Mouse (Mus musculus) liver, embryonic 15.5 days (tissue): ENCODE data around the gene Gm5767. TPM values are rescaled to one million over a fixed set of nuclear protein-coding genes. Genes with fewer than 3 reads are reported as not detected.

Source experiments
- ATAC-seq: fragments of 200-750 bp; cut with Nextera tagmentation; 2 replicates; pipeline ENCODE4 v1.8.0; 2017; ENCODE audit warnings: moderate number of reproducible peaks, mild to moderate bottlenecking, moderate library complexity; ENCODE audit not compliant: insufficient read depth
- H3K27ac ChIP-seq: fragments of 300-500 bp; sonication (generic); replicated peaks from 2 replicates; pipeline ENCODE4 v1.5.1; 2015; ENCODE audit warnings: mild to moderate bottlenecking, inconsistent platforms
- H3K27me3 ChIP-seq: fragments of 300-500 bp; sonication (generic); 2 replicates; pipeline ENCODE4 v1.6.1; 2015; ENCODE audit warnings: mild to moderate bottlenecking, inconsistent platforms
- H3K36me3 ChIP-seq: fragments of 300-500 bp; sonication (generic); replicated peaks from 2 replicates; pipeline ENCODE4 v1.6.1; 2015; ENCODE audit warnings: moderate library complexity, mild to moderate bottlenecking, inconsistent platforms
- H3K4me1 ChIP-seq: fragments of 300-500 bp; sonication (generic); replicated peaks from 2 replicates; pipeline ENCODE4 v1.6.1; 2015; ENCODE audit warnings: inconsistent platforms
- H3K4me2 ChIP-seq: fragments of 300-500 bp; sonication (generic); 2 replicates; pipeline ENCODE4 v1.6.1; 2015; ENCODE audit warnings: moderate library complexity, mild to moderate bottlenecking, inconsistent platforms
- H3K4me3 ChIP-seq: fragments of 300-500 bp; sonication (generic); replicated peaks from 2 replicates; pipeline ENCODE4 v1.5.1; 2015; ENCODE audit warnings: mild to moderate bottlenecking, inconsistent platforms
- H3K9ac ChIP-seq: fragments of 300-500 bp; sonication (generic); 2 replicates; pipeline ENCODE4 v1.6.1; 2015; ENCODE audit warnings: moderate library complexity, mild to moderate bottlenecking, inconsistent platforms
- H3K9me3 ChIP-seq: fragments of 300-500 bp; sonication (generic); replicated peaks from 2 replicates; pipeline ENCODE4 v1.6.1; 2016; ENCODE audit warnings: inconsistent platforms
- WGBS: fragments of 180-500 bp; shearing (Covaris S2); methylation state at CpG from one replicate; pipeline ENCODE4 v1.1.7; 2015; ENCODE audit warnings: mixed read lengths; ENCODE audit not compliant: insufficient replicate concordance; 5-methylcytosine and 5-hydroxymethylcytosine counted together
- polyA plus RNA-seq: library from polyadenylated mRNA; unstranded; fragments of >200 nt; fragmentation: Nextera tagmentation; extraction: Ambion mirVana; gene quantifications from 2 replicates; pipeline ENCODE4 v1.2.1, GENCODE M21; 2015

Gene Gm5767
- polyA plus RNA-seq, 1 experiment from 2014 or later: not detected

GRCm38 (mm10) chr16:8656256-8656655, 24.3 kb upstream of the Gm5767 start:
- no peaks in the 10 kb centered on the region for H3K9me3 ChIP-seq

GRCm38 (mm10) chr16:8658349-8658748, 22.2 kb upstream of the Gm5767 start:
- no peak overlapping the region for H3K4me2 ChIP-seq
- no peak for ATAC-seq
- H3K4me3 ChIP-seq: no peak overlapping the region
- 82% methylated on average over 4 of the region's 4 CpGs for WGBS
- no peak overlapping the region for H3K27ac ChIP-seq
- no peak overlapping the region for H3K9ac ChIP-seq
- peaks cover 98% of the 10 kb centered on the region for H3K36me3 ChIP-seq
- H3K27me3 ChIP-seq: no peaks in the 10 kb centered on the region
- H3K4me1 ChIP-seq: peaks cover 30% of the 10 kb centered on the region
- no peaks in the 10 kb centered on the region for H3K9me3 ChIP-seq

More at GRCm38 (mm10) chr16:8656256-8656655, 24.3 kb upstream of the Gm5767 start:
- peaks cover 26% of the 10 kb centered on the region for H3K4me1 ChIP-seq
- no peaks in the 10 kb centered on the region for H3K27me3 ChIP-seq
- H3K4me2 ChIP-seq: no peak overlapping the region
- peaks cover 98% of the 10 kb centered on the region for H3K36me3 ChIP-seq
- WGBS: 54% methylated on average over 2 of the region's 2 CpGs
- H3K27ac ChIP-seq: no peak overlapping the region
- H3K9ac ChIP-seq: no peak overlapping the region
- H3K4me3 ChIP-seq: no peak overlapping the region
- ATAC-seq: no peak

- H3K27ac ChIP-seq: no peak overlapping the region
- no peak for ATAC-seq
- H3K4me3 ChIP-seq: no peak overlapping the region
- peaks cover 98% of the 10 kb centered on the region for H3K36me3 ChIP-seq
- H3K27me3 ChIP-seq: no peaks in the 10 kb centered on the region
- H3K9ac ChIP-seq: no peak overlapping the region
- peaks cover 33% of the 10 kb centered on the region for H3K4me1 ChIP-seq
- H3K9me3 ChIP-seq: no peaks in the 10 kb centered on the region
- H3K4me2 ChIP-seq: no peak overlapping the region
- WGBS: 88% methylated on average over 4 of the region's 4 CpGs
These were observed 21.8 kb upstream of the Gm5767 start for GRCm38 (mm10) chr16:8658764-8659163.

GRCm38 (mm10) chr16:8663022-8663421, 17.5 kb upstream of the Gm5767 start:
- no peaks in the 10 kb centered on the region for H3K9me3 ChIP-seq
- 26% methylated on average over 2 of the region's 2 CpGs for WGBS

GRCm38 (mm10) chr16:8663606-8664539, 16.7 kb upstream of the Gm5767 start:
- Histone ChIP-seq H3K4me2 (no peak overlapping the region), H3K36me3 (peaks cover 94% of the 10 kb centered on the region), H3K27ac (no peak overlapping the region), H3K27me3 (no peaks in the 10 kb centered on the region), H3K9me3 (no peaks in the 10 kb centered on the region), H3K4me1 (peaks cover 61% of the 10 kb centered on the region), H3K4me3 (no peak overlapping the region), H3K9ac (no peak overlapping the region)
- no peak for ATAC-seq
- 84% methylated on average over 24 of the region's 24 CpGs for WGBS

More at GRCm38 (mm10) chr16:8663022-8663421, 17.5 kb upstream of the Gm5767 start:
- ATAC-seq: no peak
- Histone ChIP-seq H3K36me3 (peaks cover 96% of the 10 kb centered on the region), H3K27me3 (no peaks in the 10 kb centered on the region), H3K4me2 (no peak overlapping the region), H3K4me3 (no peak overlapping the region), H3K9ac (no peak overlapping the region), H3K27ac (peak overlapping the region; percentile 17; the same call in 1 of the 2 replicates), H3K4me1 (peaks cover 58% of the 10 kb centered on the region)

- ATAC-seq: no peak
- peaks cover 74% of the 10 kb centered on the region for H3K4me1 ChIP-seq
- H3K36me3 ChIP-seq: peaks cover 93% of the 10 kb centered on the region
These were observed 15.2 kb upstream of the Gm5767 start for GRCm38 (mm10) chr16:8665367-8665766.

GRCm38 (mm10) chr16:8666452-8666851, 14.1 kb upstream of the Gm5767 start:
- no peaks in the 10 kb centered on the region for H3K9me3 ChIP-seq
- H3K4me3 ChIP-seq: no peak overlapping the region
- H3K27ac ChIP-seq: peak overlapping the region; percentile 38
- peaks cover 82% of the 10 kb centered on the region for H3K36me3 ChIP-seq
- 0 out of 2 replicates have a peak overlapping the region, but pooled peaks have one; percentile 19 for H3K4me2 ChIP-seq
- 18% methylated on average over 2 of the region's 2 CpGs for WGBS
- peaks cover 82% of the 10 kb centered on the region for H3K4me1 ChIP-seq
- H3K27me3 ChIP-seq: no peaks in the 10 kb centered on the region
- no peak for ATAC-seq
- H3K9ac ChIP-seq: no peak overlapping the region

More at GRCm38 (mm10) chr16:8665367-8665766, 15.2 kb upstream of the Gm5767 start:
- 75% methylated on average over 5 of the region's 5 CpGs for WGBS
- Histone ChIP-seq H3K27ac (no peak overlapping the region), H3K27me3 (no peaks in the 10 kb centered on the region), H3K4me2 (no peak overlapping the region), H3K9ac (no peak overlapping the region), H3K4me3 (no peak overlapping the region), H3K9me3 (no peaks in the 10 kb centered on the region)

GRCm38 (mm10) chr16:8667261-8667660, 13.3 kb upstream of the Gm5767 start:
- WGBS: 50% methylated on average over 7 of the region's 7 CpGs
- Histone ChIP-seq H3K4me2 (peak overlapping the region; percentile 32), H3K4me1 (peaks cover 88% of the 10 kb centered on the region), H3K36me3 (peaks cover 74% of the 10 kb centered on the region), H3K9me3 (no peaks in the 10 kb centered on the region), H3K27ac (peak overlapping the region; percentile 38; the same call in 1 of the 2 replicates), H3K4me3 (peak overlapping the region; percentile 7; the same call in 1 of the 2 replicates), H3K27me3 (no peaks in the 10 kb centered on the region), H3K9ac (no peak overlapping the region)
- no peak for ATAC-seq

GRCm38 (mm10) chr16:8667814-8668213, 12.8 kb upstream of the Gm5767 start:
- Histone ChIP-seq H3K4me3 (peak overlapping the region; percentile 7; the same call in 1 of the 2 replicates), H3K4me2 (peak overlapping the region; percentile 32), H3K27me3 (no peaks in the 10 kb centered on the region), H3K36me3 (peaks cover 68% of the 10 kb centered on the region), H3K4me1 (peaks cover 93% of the 10 kb centered on the region), H3K9me3 (no peaks in the 10 kb centered on the region), H3K9ac (no peak overlapping the region), H3K27ac (peak overlapping the region; percentile 38; the same call in 1 of the 2 replicates)
- no peak for ATAC-seq
- 54% methylated on average over 4 of the region's 4 CpGs for WGBS

GRCm38 (mm10) chr16:8668386-8668785, 12.2 kb upstream of the Gm5767 start:
- 79% methylated on average over 2 of the region's 2 CpGs for WGBS
- 0 out of 2 replicates have a peak overlapping the region, but pooled peaks have one; percentile 6 for H3K27ac ChIP-seq

GRCm38 (mm10) chr16:8669432-8669831, 11.1 kb upstream of the Gm5767 start:
- Histone ChIP-seq H3K9ac (peak overlapping the region; percentile 12; the same call in 1 of the 2 replicates), H3K9me3 (no peaks in the 10 kb centered on the region), H3K4me1 (peaks cover 98% of the 10 kb centered on the region), H3K4me3 (peak overlapping the region; percentile 86), H3K36me3 (peaks cover 52% of the 10 kb centered on the region), H3K27me3 (no peaks in the 10 kb centered on the region), H3K4me2 (peak overlapping the region; percentile 88), H3K27ac (peak overlapping the region; percentile 11; the same call in 1 of the 2 replicates)
- ATAC-seq: no peak
- WGBS: 75% methylated on average over 5 of the region's 5 CpGs

More at GRCm38 (mm10) chr16:8668386-8668785, 12.2 kb upstream of the Gm5767 start:
- peaks cover 95% of the 10 kb centered on the region for H3K4me1 ChIP-seq
- H3K27me3 ChIP-seq: no peaks in the 10 kb centered on the region
- H3K9ac ChIP-seq: no peak overlapping the region
- no peaks in the 10 kb centered on the region for H3K9me3 ChIP-seq
- peaks cover 63% of the 10 kb centered on the region for H3K36me3 ChIP-seq
- no peak overlapping the region for H3K4me3 ChIP-seq
- ATAC-seq: no peak
- peak overlapping the region; percentile 32; the same call in 1 of the 2 replicates for H3K4me2 ChIP-seq
